Mouse (Mus musculus) retina, postnatal 7 days (tissue): ENCODE data around the gene Ano4.
"Not testable (repeated sequence)": the region's sequence is repeated elsewhere in the genome, so short reads cannot be mapped to it uniquely, and the experiment has no call there.

Experiments
- DNase-seq: peaks from one replicate; pipeline ENCODE4 v3.0.0-alpha.2; 2012; ENCODE audit warnings: low read depth, low spot score

Ano4 gene

GRCm38 (mm10) chr10:89121391-89121790, 223.2 kb downstream of the Ano4 start:
- no peak for DNase-seq

GRCm38 (mm10) chr10:89114381-89114780, 230.2 kb downstream of the Ano4 start:
- DNase-seq = no peak

GRCm38 (mm10) chr10:89111466-89111865, 233.1 kb downstream of the Ano4 start:
- DNase-seq = no peak

- no peak for DNase-seq
These were observed 233.6 kb downstream of the Ano4 start for GRCm38 (mm10) chr10:89110917-89111316.

GRCm38 (mm10) chr10:89103594-89103993, 241.0 kb downstream of the Ano4 start:
- DNase-seq = no peak

- no peak for DNase-seq
These were observed 242.5 kb downstream of the Ano4 start for GRCm38 (mm10) chr10:89102025-89102424.

GRCm38 (mm10) chr10:89098183-89098582, 246.4 kb downstream of the Ano4 start:
- no peak for DNase-seq

- DNase-seq = no peak
These were observed 252.1 kb downstream of the Ano4 start for GRCm38 (mm10) chr10:89092350-89093040.

GRCm38 (mm10) chr10:89077447-89077846, 267.1 kb downstream of the Ano4 start:
- DNase-seq = no peak

GRCm38 (mm10) chr10:89055891-89056290, 288.7 kb downstream of the Ano4 start:
- no peak for DNase-seq

GRCm38 (mm10) chr10:89044921-89045320, 299.6 kb downstream of the Ano4 start:
- not testable (repeated sequence) for DNase-seq

- no peak for DNase-seq
These were observed 300.4 kb downstream of the Ano4 start for GRCm38 (mm10) chr10:89044166-89044565.

GRCm38 (mm10) chr10:89018926-89019325, 325.6 kb downstream of the Ano4 start:
- DNase-seq = no peak

- no peak for DNase-seq
These were observed 336.3 kb downstream of the Ano4 start for GRCm38 (mm10) chr10:89008303-89008702.

- no peak for DNase-seq
These were observed 340.0 kb downstream of the Ano4 start for GRCm38 (mm10) chr10:89004518-89004917.

GRCm38 (mm10) chr10:88986925-88987324, 357.6 kb downstream of the Ano4 start:
- DNase-seq = no peak

GRCm38 (mm10) chr10:88983444-88983843, 361.1 kb downstream of the Ano4 start:
- no peak for DNase-seq

GRCm38 (mm10) chr10:88979451-88979850, 365.1 kb downstream of the Ano4 start:
- DNase-seq = no peak

- no peak for DNase-seq
These were observed 365.6 kb downstream of the Ano4 start for GRCm38 (mm10) chr10:88978932-88979331.

- DNase-seq = no peak
These were observed 373.4 kb downstream of the Ano4 start for GRCm38 (mm10) chr10:88970951-88971725.

- no peak for DNase-seq
These were observed 376.0 kb downstream of the Ano4 start for GRCm38 (mm10) chr10:88968586-88968985.

GRCm38 (mm10) chr10:88960791-88961190, 383.8 kb downstream of the Ano4 start:
- DNase-seq = no peak

- no peak for DNase-seq
These were observed 394.3 kb downstream of the Ano4 start for GRCm38 (mm10) chr10:88950297-88950653.
